Mouse (Mus musculus) stomach, embryonic 16.5 days (tissue): ENCODE measurements around the gene Cdipt. TPM values are rescaled to one million over a fixed set of nuclear protein-coding genes. Genes with fewer than 3 reads are reported as not detected.

ENCODE experiments used
- ATAC-seq: fragments of 200-750 bp; cut with Nextera tagmentation; 2 replicates; pipeline ENCODE4 v1.8.0; 2017; ENCODE audit warnings: moderate number of reproducible peaks, moderate TSS enrichment; ENCODE audit not compliant: insufficient read depth, low FRiP score
- H3K27ac ChIP-seq: fragments of 300-500 bp; sonication (generic); 2 replicates; pipeline ENCODE4 v1.5.1; 2014; ENCODE audit warnings: low read length
- H3K27me3 ChIP-seq: fragments of 300-500 bp; sonication (generic); 2 replicates; pipeline ENCODE4 v1.6.1; 2014; ENCODE audit warnings: low read length, control low read depth, mixed read lengths; ENCODE audit not compliant: control insufficient read depth, insufficient read depth
- H3K36me3 ChIP-seq: fragments of 300-500 bp; sonication (generic); 2 replicates; pipeline ENCODE4 v1.6.1; 2014; ENCODE audit warnings: low read length; ENCODE audit not compliant: control insufficient read depth, insufficient read depth
- H3K4me1 ChIP-seq: fragments of 300-500 bp; sonication (generic); 2 replicates; pipeline ENCODE4 v1.6.1; 2014; ENCODE audit warnings: low read length, control low read depth, mixed read lengths; ENCODE audit not compliant: control insufficient read depth, insufficient read depth
- H3K4me2 ChIP-seq: fragments of 300-500 bp; sonication (generic); 2 replicates; pipeline ENCODE4 v1.6.1; 2014; ENCODE audit warnings: low read depth, low read length, mixed read lengths
- H3K4me3 ChIP-seq: fragments of 300-500 bp; sonication (generic); replicated peaks from 2 replicates; pipeline ENCODE4 v1.5.1; 2014; ENCODE audit warnings: mild to moderate bottlenecking, low read length
- H3K9ac ChIP-seq: fragments of 300-500 bp; sonication (generic); 2 replicates; pipeline ENCODE4 v1.6.1; 2014; ENCODE audit warnings: low read length
- H3K9me3 ChIP-seq: fragments of 300-500 bp; sonication (generic); replicated peaks from 2 replicates; pipeline ENCODE4 v1.6.1; 2016; ENCODE audit warnings: low read length, control low read depth; ENCODE audit not compliant: control insufficient read depth
- WGBS: fragments of 180-500 bp; shearing (Covaris S2); extraction: QIAGEN DNeasy Blood & Tissue Kit; methylation state at CpG from one replicate; pipeline ENCODE4 v1.1.7; 2014; 5-methylcytosine and 5-hydroxymethylcytosine counted together
- polyA plus RNA-seq: library from polyadenylated mRNA; unstranded; fragments of >200 nt; fragmentation: Nextera tagmentation; extraction: Ambion mirVana; gene quantifications from 2 replicates; pipeline ENCODE4 v1.2.1, GENCODE M21; 2015

The Cdipt gene
- polyA plus RNA-seq, 1 experiment from 2014 or later, result 110 TPM

DNA sequence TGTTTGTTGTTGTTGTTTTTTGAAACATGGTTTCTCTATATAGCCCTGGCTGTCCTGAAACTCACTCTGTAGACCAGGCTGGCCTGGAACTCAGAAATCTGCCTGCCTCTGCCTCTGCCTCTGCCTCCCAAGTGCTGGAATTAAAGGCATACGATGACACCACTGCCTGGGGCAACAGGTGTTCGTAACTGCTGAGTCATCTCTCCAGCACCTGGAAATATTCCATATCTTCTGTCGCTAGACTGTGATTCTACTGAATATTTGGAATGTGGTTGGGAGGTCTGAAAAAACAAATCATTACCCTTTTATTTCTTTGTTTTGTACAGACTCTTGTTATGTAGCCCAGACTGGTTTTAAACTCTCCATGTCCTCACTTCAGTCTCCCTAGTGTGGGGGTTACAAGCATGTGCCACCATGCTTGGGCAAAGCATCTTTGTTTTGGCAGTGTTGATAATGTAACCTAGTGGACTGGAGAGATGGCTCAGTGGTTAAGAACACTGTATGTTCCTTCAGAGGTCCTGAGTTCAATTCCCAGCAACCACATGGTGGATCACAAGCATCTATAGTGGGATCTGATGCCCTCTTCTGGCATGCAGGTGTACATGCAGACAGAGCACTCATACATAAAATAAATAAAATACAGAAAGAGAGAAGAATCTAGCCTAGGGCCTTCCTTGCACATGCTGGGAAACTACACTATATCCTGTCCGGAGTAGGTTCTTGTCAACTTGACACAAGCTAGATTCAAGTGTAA is 28.6 kb downstream of the Cdipt start:
- no peak overlapping the region for H3K4me2 ChIP-seq
- peaks cover 17% of the 10 kb centered on the region for H3K4me1 ChIP-seq
- 73% methylated on average over 4 of the region's 4 CpGs for WGBS
- H3K4me3 ChIP-seq, result no peak overlapping the region
- no peak for ATAC-seq
- no peaks in the 10 kb centered on the region for H3K27me3 ChIP-seq
- H3K9ac ChIP-seq, result no peak overlapping the region
- no peak overlapping the region for H3K27ac ChIP-seq
- no peaks in the 10 kb centered on the region for H3K36me3 ChIP-seq
- no peaks in the 10 kb centered on the region for H3K9me3 ChIP-seq

- Histone ChIP-seq H3K4me3 (no peak overlapping the region), H3K9ac (0 out of 2 replicates have a peak overlapping the region, but pooled peaks have one; percentile 4), H3K27ac (peak overlapping the region; percentile 86; the same call in 1 of the 2 replicates), H3K27me3 (no peaks in the 10 kb centered on the region), H3K9me3 (no peaks in the 10 kb centered on the region), H3K36me3 (no peaks in the 10 kb centered on the region), H3K4me1 (peaks cover 19% of the 10 kb centered on the region), H3K4me2 (no peak overlapping the region)
- 83% methylated on average over 6 of the region's 6 CpGs for WGBS
- no peak for ATAC-seq
Measured at GRCm38 (mm10) chr7:127007313-127008024, 31.8 kb downstream of the Cdipt start.

- H3K9ac ChIP-seq, result peak overlapping the region; percentile 37
- no peaks in the 10 kb centered on the region for H3K27me3 ChIP-seq
- no peak overlapping the region for H3K4me3 ChIP-seq
- H3K9me3 ChIP-seq, result no peaks in the 10 kb centered on the region
- peak overlapping the region; percentile 86 for H3K27ac ChIP-seq
- H3K36me3 ChIP-seq, result no peaks in the 10 kb centered on the region
- H3K4me2 ChIP-seq, result peak overlapping the region; percentile 19
- 28% methylated on average over 9 of the region's 9 CpGs for WGBS
- peaks cover 20% of the 10 kb centered on the region for H3K4me1 ChIP-seq
- peak; percentile 96 for ATAC-seq
Measured at GRCm38 (mm10) chr7:127008239-127009019, 32.7 kb downstream of the Cdipt start.

GRCm38 (mm10) chr7:127009307-127010085 is 33.8 kb downstream of the Cdipt start:
- H3K4me3 ChIP-seq, result no peak overlapping the region
- no peaks in the 10 kb centered on the region for H3K27me3 ChIP-seq
- peak overlapping the region; percentile 86 for H3K27ac ChIP-seq
- peaks cover 27% of the 10 kb centered on the region for H3K4me1 ChIP-seq
- ATAC-seq, result no peak
- no peaks in the 10 kb centered on the region for H3K9me3 ChIP-seq
- H3K9ac ChIP-seq, result peak overlapping the region; percentile 37; the same call in 1 of the 2 replicates
- H3K36me3 ChIP-seq, result no peaks in the 10 kb centered on the region
- 77% methylated on average over 17 of the region's 17 CpGs for WGBS
- no peak overlapping the region for H3K4me2 ChIP-seq

- 85% methylated on average over 2 of the region's 2 CpGs for WGBS
- Histone ChIP-seq H3K9ac (no peak overlapping the region), H3K27ac (no peak overlapping the region), H3K4me1 (peaks cover 39% of the 10 kb centered on the region), H3K4me2 (no peak overlapping the region), H3K27me3 (no peaks in the 10 kb centered on the region), H3K4me3 (no peak overlapping the region), H3K36me3 (peaks cover 8% of the 10 kb centered on the region; the same call in 1 of the 2 replicates), H3K9me3 (no peaks in the 10 kb centered on the region)
- no peak for ATAC-seq
Measured at GRCm38 (mm10) chr7:127011051-127011450, 35.3 kb downstream of the Cdipt start.

- ATAC-seq, result no peak
- Histone ChIP-seq H3K4me1 (peaks cover 37% of the 10 kb centered on the region), H3K27me3 (no peaks in the 10 kb centered on the region), H3K36me3 (peaks cover 8% of the 10 kb centered on the region; the same call in 1 of the 2 replicates), H3K4me3 (no peak overlapping the region), H3K9me3 (no peaks in the 10 kb centered on the region), H3K9ac (no peak overlapping the region), H3K27ac (no peak overlapping the region), H3K4me2 (no peak overlapping the region)
- WGBS, result 60% methylated on average over 2 of the region's 2 CpGs
Measured at GRCm38 (mm10) chr7:127011717-127012116, 36.0 kb downstream of the Cdipt start.

- no peak for ATAC-seq
- Histone ChIP-seq H3K27me3 (no peaks in the 10 kb centered on the region), H3K9ac (no peak overlapping the region), H3K9me3 (no peaks in the 10 kb centered on the region), H3K4me2 (no peak overlapping the region), H3K27ac (no peak overlapping the region), H3K4me1 (peaks cover 37% of the 10 kb centered on the region), H3K4me3 (no peak overlapping the region), H3K36me3 (peaks cover 8% of the 10 kb centered on the region; the same call in 1 of the 2 replicates)
- 79% methylated on average over 6 of the region's 6 CpGs for WGBS
Measured at GRCm38 (mm10) chr7:127012374-127012773, 36.7 kb downstream of the Cdipt start.

GRCm38 (mm10) chr7:127012845-127013244 is 37.1 kb downstream of the Cdipt start:
- Histone ChIP-seq H3K4me1 (peaks cover 42% of the 10 kb centered on the region), H3K9ac (no peak overlapping the region), H3K27me3 (no peaks in the 10 kb centered on the region), H3K27ac (no peak overlapping the region), H3K4me3 (no peak overlapping the region), H3K36me3 (peaks cover 8% of the 10 kb centered on the region; the same call in 1 of the 2 replicates), H3K4me2 (no peak overlapping the region), H3K9me3 (no peaks in the 10 kb centered on the region)
- 96% methylated on average over 10 of the region's 10 CpGs for WGBS
- ATAC-seq, result no peak
